Mouse (Mus musculus): ENCODE data around the gene Thrsp.

DNA sequence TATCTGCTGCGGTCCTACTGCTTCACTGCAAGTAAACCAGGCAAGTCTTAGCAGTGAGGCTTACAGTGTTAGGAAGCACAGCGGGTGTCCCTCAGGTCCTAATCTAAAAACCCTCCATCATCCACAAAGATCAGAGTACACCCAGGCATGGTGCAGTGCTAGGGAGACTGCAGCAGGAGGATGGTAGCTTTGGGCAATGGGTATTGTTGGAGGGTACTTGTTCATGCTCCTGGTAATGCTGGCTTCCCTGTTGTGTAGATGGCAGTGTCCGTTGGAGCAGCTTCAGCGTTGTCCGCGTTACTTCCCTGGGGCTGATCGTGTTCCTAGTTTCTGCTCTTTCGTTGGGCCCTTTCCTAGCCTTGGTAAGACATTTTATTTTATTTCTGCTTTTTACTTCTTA, 34.9 kb downstream of the Thrsp start:
- TF ChIP-seq CTCF (IDR thresholded peaks at IDR 0.05; ENCODE audit: control insufficient read depth, insufficient read depth, low read length) (no peak), POLR2A (IDR thresholded peaks at IDR 0.05; ENCODE audit: borderline replicate concordance, control insufficient read depth, low read depth, low read length) (no peak)
